12 mouse cellular contexts compared by ENCODE assay signal in the genomic region with DNA sequence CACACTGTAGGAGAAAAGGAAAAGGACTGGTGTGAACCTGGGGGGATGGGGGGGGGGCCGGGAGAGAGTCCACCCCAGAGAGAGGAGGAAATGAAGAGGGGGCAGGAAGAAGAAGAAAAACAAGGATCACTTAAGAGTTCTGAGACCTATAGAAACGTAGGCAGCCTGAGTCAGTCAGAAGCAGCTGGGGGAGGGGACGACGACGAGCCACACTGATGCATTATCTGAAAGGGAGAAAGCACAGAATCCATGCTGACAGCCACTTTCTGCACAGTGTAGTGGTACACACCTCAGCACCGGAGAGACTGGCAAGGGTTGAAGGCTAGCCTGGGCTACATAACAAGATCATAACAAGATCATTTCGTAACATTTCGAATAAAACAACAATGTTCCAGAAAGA. TPM values are rescaled to one million over a fixed set of nuclear protein-coding genes. Genes with fewer than 3 reads are reported as not detected.
DNase-seq lines count a peak whose midpoint lies in the region; ATAC-seq and TF ChIP-seq lines count a peak whose summit lies in the region.
"Had no signal": no experiment of that assay in that cellular context is flagged by ENCODE, and none has a peak within 500 bp of the region (broad histone marks: within the 10 kb centered on the region; RNA-seq: fewer than 3 reads in every experiment).

No protein-coding gene starts in this region.

- H3K27ac ChIP-seq in lung, embryonic 15.5 days, result peak overlapping the region; percentile 33
- peak overlapping the region; percentile 54; the same call in 1 of the 2 replicates for H3K27ac ChIP-seq in stomach, embryonic 16.5 days (ENCODE audit: low read length)
- H3K27ac ChIP-seq in left cerebral cortex, adult 2 months, result no peak overlapping the region
- H3K27ac ChIP-seq: midbrain, embryonic 13.5 days had no signal

- no peak overlapping the region for H3K4me3 ChIP-seq in lung, embryonic 15.5 days
- H3K4me3 ChIP-seq in stomach, embryonic 16.5 days (replicated peaks; ENCODE audit: low read length), result no peak overlapping the region
- H3K4me3 ChIP-seq in left cerebral cortex, adult 2 months, result no peak overlapping the region
- H3K4me3 ChIP-seq: midbrain, embryonic 13.5 days had no signal

- no peak for TF ChIP-seq CTCF in left cerebral cortex, adult 2 months (IDR thresholded peaks at IDR 0.05)

- H3K4me1 ChIP-seq in lung, embryonic 15.5 days, result no peaks in the 10 kb centered on the region
- no peaks in the 10 kb centered on the region for H3K4me1 ChIP-seq in stomach, embryonic 16.5 days (ENCODE audit: control insufficient read depth, insufficient read depth, low read length)
- H3K4me1 ChIP-seq: midbrain, embryonic 13.5 days had no signal

- ATAC-seq in lung, embryonic 15.5 days (ENCODE audit: borderline replicate concordance, extremely low read depth, low FRiP score, low TSS enrichment), result no peak
- ATAC-seq in stomach, embryonic 16.5 days (ENCODE audit: insufficient read depth, low FRiP score), result no peak
- ATAC-seq: inflammation-experienced regulatory T-cells, adult 6 months; midbrain, embryonic 13.5 days had no signal

- H3K4me2 ChIP-seq in lung, embryonic 15.5 days, result peak overlapping the region; percentile 14; the same call in 1 of the 2 replicates
- no peak overlapping the region for H3K4me2 ChIP-seq in stomach, embryonic 16.5 days (ENCODE audit: low read depth, low read length)
- H3K4me2 ChIP-seq: midbrain, embryonic 13.5 days had no signal

- no peaks in the 10 kb centered on the region for H3K9me3 ChIP-seq in lung, embryonic 15.5 days
- no peaks in the 10 kb centered on the region for H3K9me3 ChIP-seq in stomach, embryonic 16.5 days (replicated peaks; ENCODE audit: control insufficient read depth, low read length)
- H3K9me3 ChIP-seq: midbrain, embryonic 13.5 days had no signal

- H3K9ac ChIP-seq in lung, embryonic 15.5 days, result no peak overlapping the region
- H3K9ac ChIP-seq in stomach, embryonic 16.5 days (ENCODE audit: low read length), result no peak overlapping the region
- H3K9ac ChIP-seq: midbrain, embryonic 13.5 days had no signal

- intact Hi-C loops in left cerebral cortex, adult 2 months (cut with DNase I), result no loop called here

- no peaks in the 10 kb centered on the region for H3K27me3 ChIP-seq in lung, embryonic 15.5 days
- H3K27me3 ChIP-seq in stomach, embryonic 16.5 days (ENCODE audit: control insufficient read depth, insufficient read depth, low read length), result no peaks in the 10 kb centered on the region
- H3K27me3 ChIP-seq: midbrain, embryonic 13.5 days had no signal

- DNase-seq in heart, adult 11 months, result peak; percentile 78
- DNase-seq in heart, adult 18-20 months, result no peak
- DNase-seq in lung, postnatal 14 days, result no peak
- DNase-seq in liver, result peak; percentile 36
- DNase-seq in left cerebral cortex, adult 2 months (ENCODE audit: extremely low spot score in 1 of 2, low spot score in 2 of 2), result no peak
- DNase-seq in thymus, adult 18-20 months, result no peak
- DNase-seq: adrenal gland, postnatal 14 days; B cell, adult 2 months had no signal

- no peaks in the 10 kb centered on the region for H3K36me3 ChIP-seq in lung, embryonic 15.5 days
- no peaks in the 10 kb centered on the region for H3K36me3 ChIP-seq in stomach, embryonic 16.5 days (ENCODE audit: control insufficient read depth, insufficient read depth, low read length)
- H3K36me3 ChIP-seq: midbrain, embryonic 13.5 days had no signal

- 54% methylated on average over 8 of the region's 8 CpGs for WGBS in lung, embryonic 15.5 days
- 58% methylated on average over 8 of the region's 8 CpGs for WGBS in stomach, embryonic 16.5 days

RNA-seq across cellular contexts. Expression of a gene that starts 15.7 kb away (rescaled TPM):
- total RNA-seq in heart, adult 18-20 months (2021), result under 1 TPM; 0.42 to 0.57 TPM
- 11.1 and 11.7 TPM in 2 replicates for polyA plus RNA-seq in lung, embryonic 15.5 days (2015; fragmentation: Nextera tagmentation; extraction: Ambion mirVana)
- 19.0 and 21.6 TPM in 2 replicates for polyA plus RNA-seq in stomach, embryonic 16.5 days (2015; fragmentation: Nextera tagmentation; extraction: Ambion mirVana)
- total RNA-seq in left cerebral cortex, adult 2 months (2021), result 1 to 10 TPM; 1.6 to 1.9 TPM

RNA-seq across cellular contexts. Expression of a gene that starts 48.5 kb away (rescaled TPM):
- under 1 TPM; 0.57 to 0.87 TPM for total RNA-seq in heart, adult 18-20 months (2021)
- polyA plus RNA-seq in lung, embryonic 15.5 days (2015; fragmentation: Nextera tagmentation; extraction: Ambion mirVana), result 32.6 and 34.1 TPM in 2 replicates
- 65.9 and 76.9 TPM in 2 replicates for polyA plus RNA-seq in stomach, embryonic 16.5 days (2015; fragmentation: Nextera tagmentation; extraction: Ambion mirVana)
- total RNA-seq in left cerebral cortex, adult 2 months (2021), result 1 to 10 TPM; 7.1 to 8.0 TPM

RNA-seq across cellular contexts. Expression of a gene that starts 49.7 kb away (rescaled TPM):
- total RNA-seq in heart, adult 18-20 months (2021), result 10 to 100 TPM; 59.8 to 63.5 TPM
- polyA plus RNA-seq in lung, embryonic 15.5 days (2015; fragmentation: Nextera tagmentation; extraction: Ambion mirVana), result 274 and 282 TPM in 2 replicates
- 221 and 225 TPM in 2 replicates for polyA plus RNA-seq in stomach, embryonic 16.5 days (2015; fragmentation: Nextera tagmentation; extraction: Ambion mirVana)
- 10 to 100 TPM; 66.9 to 86.2 TPM for total RNA-seq in left cerebral cortex, adult 2 months (2021)

RNA-seq across cellular contexts. Expression of a gene that starts 49.8 kb away (rescaled TPM):
- 10 to 100 TPM; 15.0 to 17.1 TPM for total RNA-seq in heart, adult 18-20 months (2021)
- 20.9 and 21.3 TPM in 2 replicates for polyA plus RNA-seq in lung, embryonic 15.5 days (2015; fragmentation: Nextera tagmentation; extraction: Ambion mirVana)
- 19.0 and 21.2 TPM in 2 replicates for polyA plus RNA-seq in stomach, embryonic 16.5 days (2015; fragmentation: Nextera tagmentation; extraction: Ambion mirVana)
- total RNA-seq in left cerebral cortex, adult 2 months (2021), result 10 to 100 TPM; 14.1 to 14.6 TPM

RNA-seq across cellular contexts. Expression of a gene that starts 50.3 kb away (rescaled TPM):
- 10 to 100 TPM in 1 of 2 experiments, 1 to 10 TPM in 1; 9.6 to 18.1 TPM for total RNA-seq in heart, adult 18-20 months (2021)
- polyA plus RNA-seq in lung, embryonic 15.5 days (2015; fragmentation: Nextera tagmentation; extraction: Ambion mirVana), result 14.3 and 17.8 TPM in 2 replicates
- 6.0 and 12.8 TPM in 2 replicates for polyA plus RNA-seq in stomach, embryonic 16.5 days (2015; fragmentation: Nextera tagmentation; extraction: Ambion mirVana)
- 10 to 100 TPM; 23.9 to 34.0 TPM for total RNA-seq in left cerebral cortex, adult 2 months (2021)

Comparison
In these comparisons a context has a peak if more than half of its experiments do, and no peak if none do; other contexts are left out.
1. DNase-seq: peak in heart, adult 11 months (single experiment) and liver (single experiment); none in heart, adult 18-20 months (0 of 2), lung, postnatal 14 days (single experiment), left cerebral cortex, adult 2 months (0 of 2) and thymus, adult 18-20 months (0 of 2).
2. RNA of a gene that starts 48.5 kb away (total RNA-seq): 7.1 to 8.0 TPM in left cerebral cortex, adult 2 months; 0.57 to 0.87 TPM in heart, adult 18-20 months; every median in the first group is over 4 times any median in the second.